Mouse (Mus musculus) heart, adult 10 weeks (tissue): ENCODE measurements around the gene Gm3239. TPM values are rescaled to one million over a fixed set of nuclear protein-coding genes. Genes with fewer than 3 reads are reported as not detected.

ENCODE experiments used
- polyA plus RNA-seq: library from polyadenylated mRNA; stranded (reverse); fragments of 350-450 nt; fragmentation: Illumina TruSeq; extraction: RNeasy Lipid Tissue Mini Kit (QIAGEN cat#74804); gene quantifications from one replicate; pipeline ENCODE4 v1.2.3, GENCODE M21; 2014; ENCODE audit warnings: low read depth, low replicate concordance

Gene Gm3239
- not detected for polyA plus RNA-seq

DNA sequence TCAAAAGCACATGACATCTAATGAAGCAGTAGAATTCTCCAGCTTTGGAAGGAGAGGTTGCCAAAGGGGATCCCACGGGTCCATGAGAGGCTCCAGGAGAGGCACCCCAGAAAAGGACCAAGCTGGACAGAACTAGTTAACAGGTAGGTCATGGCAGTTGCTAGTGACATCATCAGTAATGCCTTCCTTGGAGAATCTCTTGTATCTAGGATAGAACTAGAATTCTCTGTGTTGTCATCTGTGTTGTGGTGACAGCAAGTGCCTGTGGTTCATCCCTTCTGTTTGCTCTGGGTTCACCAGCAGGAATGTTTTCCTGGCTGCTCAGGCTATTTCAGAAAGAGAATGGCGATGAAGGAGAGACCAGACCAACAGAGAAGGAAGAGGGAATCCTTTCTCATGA is at the start of gene Gm3239:
TSS of gene Gm3239 (plus strand) at position 301 of the 400 bp plus-strand sequence.

DNA sequence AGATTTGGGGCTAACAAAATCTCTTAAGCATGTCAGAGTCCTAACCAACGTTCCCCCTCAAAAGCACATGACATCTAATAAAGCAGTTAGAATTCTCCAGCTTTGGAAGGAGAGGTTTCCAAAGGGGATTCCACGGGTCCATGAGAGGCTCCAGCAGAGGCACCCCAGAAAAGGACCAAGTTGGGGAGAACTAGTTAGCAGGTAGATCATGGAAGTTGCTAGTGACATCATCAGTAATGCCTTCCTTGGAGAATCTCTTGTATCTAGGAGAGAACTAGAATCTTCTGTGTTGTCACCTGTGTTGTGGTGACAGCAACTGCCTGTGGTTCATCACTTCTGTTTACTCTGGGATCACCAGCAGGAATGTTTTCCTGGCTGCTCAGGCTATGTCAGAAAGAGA is 31.9 kb upstream of the Gm3239 start, which contains the start of gene Gm8159:
TSS of gene Gm8159 (plus strand) at position 301 of the 400 bp plus-strand sequence.

DNA sequence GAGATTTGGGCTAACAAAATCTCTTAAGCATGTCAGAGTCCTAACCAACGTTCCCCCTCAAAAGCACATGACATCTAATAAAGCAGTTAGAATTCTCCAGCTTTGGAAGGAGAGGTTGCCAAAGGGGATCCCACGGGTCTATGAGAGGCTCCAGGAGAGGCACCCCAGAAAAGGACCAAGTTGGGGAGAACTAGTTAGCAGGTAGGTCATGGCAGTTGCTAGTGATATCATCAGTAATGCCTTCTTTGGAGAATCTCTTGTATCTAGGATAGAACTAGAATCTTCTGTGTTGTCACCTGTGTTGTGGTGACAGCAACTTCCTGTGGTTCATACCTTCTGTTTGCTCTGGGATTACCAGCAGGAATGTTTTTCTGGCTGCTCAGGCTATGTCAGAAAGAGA is 44.9 kb downstream of the Gm3239 start, which contains the start of gene Gm7876:
TSS of gene Gm7876 (plus strand) at position 301 of the 400 bp plus-strand sequence.

Other genes with a start within 250 kb of the Gm3239 start
- gene Gm3164, start 248.7 kb upstream of the Gm3239 start, polyA plus RNA-seq: not detected
- gene Gm3173, start 233.2 kb upstream of the Gm3239 start, polyA plus RNA-seq: not detected
- gene Gm3182, start 182.4 kb upstream of the Gm3239 start, polyA plus RNA-seq: not detected
- gene Gm3047, start 108.8 kb upstream of the Gm3239 start, polyA plus RNA-seq: not detected
- gene Gm8159, start 31.8 kb upstream of the Gm3239 start, polyA plus RNA-seq: not detected
- not detected for gene Gm7876, start 45.0 kb downstream of the Gm3239 start, polyA plus RNA-seq
- gene Gm3252, start 62.6 kb downstream of the Gm3239 start, polyA plus RNA-seq: not detected
- gene Gm9602, start 112.1 kb downstream of the Gm3239 start, polyA plus RNA-seq: not detected
- not detected for gene Gm3269, start 173.9 kb downstream of the Gm3239 start, polyA plus RNA-seq
- gene Gm3264, start 191.4 kb downstream of the Gm3239 start, polyA plus RNA-seq: not detected
- not detected for gene Gm3278, start 228.2 kb downstream of the Gm3239 start, polyA plus RNA-seq